Mouse (Mus musculus) liver, adult 2 months (tissue): ENCODE results near the gene Jak1.

Experiments
- CTCF ChIP-seq: fragments of 200-500 bp; IDR thresholded peaks from 2 replicates; pipeline ENCODE4 v1.5.1; 2011; ENCODE audit warnings: low read depth, low read length, control low read depth
- POLR2A ChIP-seq: fragments of 200-500 bp; IDR thresholded peaks from 2 replicates; pipeline ENCODE4 v1.6.1; 2011; ENCODE audit warnings: low read length, control low read depth; ENCODE audit not compliant: insufficient read depth; ENCODE audit errors: extremely low read depth

DNA sequence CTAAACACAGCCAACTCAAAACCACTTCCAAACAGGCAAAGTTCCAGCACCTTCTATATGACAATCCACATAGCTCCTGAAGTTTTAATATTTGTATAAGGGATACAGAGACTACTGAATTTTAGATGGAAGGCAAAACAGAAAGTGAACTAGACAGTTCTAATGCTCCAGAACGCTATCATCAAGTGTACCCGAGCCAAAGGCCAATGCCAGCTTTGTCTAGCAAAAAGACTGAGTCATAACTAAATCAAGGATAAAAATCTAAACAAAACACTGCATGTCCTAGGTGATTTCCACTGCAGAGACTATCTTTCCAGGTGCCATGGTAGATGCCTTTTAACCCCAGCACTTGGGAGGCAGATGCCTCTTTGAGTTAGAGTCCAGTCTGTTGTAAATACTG is 68.7 kb downstream of the Jak1 start:
- TF ChIP-seq POLR2A (no peak), CTCF (no peak)
